Mouse (Mus musculus): Measurements from ENCODE around the gene Eme2.
"Not testable (repeated sequence)": the region's sequence is repeated elsewhere in the genome, so short reads cannot be mapped to it uniquely, and the experiment has no call there.

Eme2 gene

DNA sequence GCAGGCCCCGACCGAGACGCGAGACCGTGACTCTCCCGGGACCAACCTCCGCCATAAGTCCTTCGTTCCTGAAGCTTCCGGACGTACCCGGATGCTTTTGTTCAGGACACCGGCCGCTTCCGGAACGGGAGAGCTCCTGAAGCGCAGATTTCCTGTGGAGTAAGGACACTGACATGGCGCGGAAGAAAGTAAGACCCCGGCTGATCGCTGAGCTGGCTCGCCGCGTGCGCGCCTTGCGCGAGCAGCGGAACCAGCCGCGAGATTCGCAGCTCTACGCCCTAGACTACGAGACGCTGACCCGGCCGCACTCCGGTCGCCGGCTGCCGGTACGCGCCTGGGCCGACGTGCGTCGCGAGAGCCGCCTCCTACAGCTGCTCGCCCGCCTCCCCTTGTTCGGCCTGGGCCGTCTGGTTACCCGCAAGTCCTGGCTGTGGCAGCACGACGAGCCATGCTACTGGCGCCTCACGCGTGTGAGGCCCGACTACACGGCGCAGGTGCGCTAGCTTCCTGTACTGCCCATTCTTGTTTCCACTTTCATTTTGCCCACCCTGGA lies at the start of gene Eme2, which contains the start of gene Mrps34:
Gene Eme2 (minus strand): TSS at position 93 of the 553 bp plus-strand sequence.
Gene Mrps34 (plus strand): TSS at position 122 of the 553 bp plus-strand sequence.
- in situ Hi-C loops (cut with MboI; ENCODE audit: low pct_unique_long_range_greater_than_20kb in 1 of 2, low sequenced_read_pairs in 2 of 2, unreplicated experiment in 1 of 2): no loop called here

GRCm38 (mm10) chr17:24943589-24943988 lies 48.7 kb upstream of the Eme2 start:
- in situ Hi-C loops (cut with MboI; ENCODE audit: low pct_unique_long_range_greater_than_20kb in 1 of 2, low sequenced_read_pairs in 2 of 2, unreplicated experiment in 1 of 2): not testable (repeated sequence)

DNA sequence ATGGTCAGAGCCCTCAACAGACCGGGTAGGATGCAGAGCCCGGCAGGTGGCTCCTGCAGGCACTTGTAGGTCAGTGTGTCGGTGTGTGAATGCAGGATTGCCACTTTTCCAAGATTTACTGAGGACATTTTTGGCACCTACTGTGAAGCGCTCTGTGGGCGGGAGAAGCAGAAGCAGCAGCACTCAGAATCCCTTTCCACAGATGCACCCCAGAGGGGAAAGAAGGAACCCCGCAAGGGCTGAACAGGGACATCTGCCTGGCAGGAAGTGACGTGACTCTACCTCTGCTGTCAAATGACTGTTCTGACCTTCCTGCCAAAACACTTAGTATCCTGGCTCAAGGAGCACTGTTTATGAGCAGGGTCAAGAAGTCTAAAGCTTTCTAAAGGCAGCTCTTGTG lies 48.1 kb upstream of the Eme2 start:
- in situ Hi-C loops (cut with MboI; ENCODE audit: low pct_unique_long_range_greater_than_20kb in 1 of 2, low sequenced_read_pairs in 2 of 2, unreplicated experiment in 1 of 2): no loop called here

- in situ Hi-C loops (cut with MboI; ENCODE audit: low pct_unique_long_range_greater_than_20kb in 1 of 2, low sequenced_read_pairs in 2 of 2, unreplicated experiment in 1 of 2): not testable (repeated sequence)
Measured at GRCm38 (mm10) chr17:24942453-24942852, 47.6 kb upstream of the Eme2 start.

DNA sequence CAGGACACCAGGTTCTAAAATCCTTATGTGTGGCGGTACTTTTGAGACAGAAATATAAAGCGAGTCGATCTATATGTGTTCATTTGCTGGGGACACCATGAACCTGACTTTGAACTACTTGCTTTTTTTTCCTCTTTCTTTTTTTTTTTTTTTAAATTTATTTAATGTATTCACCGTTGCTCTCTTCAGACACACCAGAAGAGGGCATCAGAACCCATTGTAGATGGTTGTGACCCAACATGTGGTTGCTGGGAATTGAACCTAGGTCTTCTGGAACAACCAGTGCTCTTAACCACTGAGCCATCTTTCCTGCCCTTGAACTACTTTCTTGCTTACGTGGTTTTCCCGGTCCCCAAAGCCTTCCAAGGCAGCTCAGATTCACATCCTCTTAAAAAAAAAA lies 42.4 kb upstream of the Eme2 start:
- in situ Hi-C loops (cut with MboI; ENCODE audit: low pct_unique_long_range_greater_than_20kb in 1 of 2, low sequenced_read_pairs in 2 of 2, unreplicated experiment in 1 of 2): no loop called here

DNA sequence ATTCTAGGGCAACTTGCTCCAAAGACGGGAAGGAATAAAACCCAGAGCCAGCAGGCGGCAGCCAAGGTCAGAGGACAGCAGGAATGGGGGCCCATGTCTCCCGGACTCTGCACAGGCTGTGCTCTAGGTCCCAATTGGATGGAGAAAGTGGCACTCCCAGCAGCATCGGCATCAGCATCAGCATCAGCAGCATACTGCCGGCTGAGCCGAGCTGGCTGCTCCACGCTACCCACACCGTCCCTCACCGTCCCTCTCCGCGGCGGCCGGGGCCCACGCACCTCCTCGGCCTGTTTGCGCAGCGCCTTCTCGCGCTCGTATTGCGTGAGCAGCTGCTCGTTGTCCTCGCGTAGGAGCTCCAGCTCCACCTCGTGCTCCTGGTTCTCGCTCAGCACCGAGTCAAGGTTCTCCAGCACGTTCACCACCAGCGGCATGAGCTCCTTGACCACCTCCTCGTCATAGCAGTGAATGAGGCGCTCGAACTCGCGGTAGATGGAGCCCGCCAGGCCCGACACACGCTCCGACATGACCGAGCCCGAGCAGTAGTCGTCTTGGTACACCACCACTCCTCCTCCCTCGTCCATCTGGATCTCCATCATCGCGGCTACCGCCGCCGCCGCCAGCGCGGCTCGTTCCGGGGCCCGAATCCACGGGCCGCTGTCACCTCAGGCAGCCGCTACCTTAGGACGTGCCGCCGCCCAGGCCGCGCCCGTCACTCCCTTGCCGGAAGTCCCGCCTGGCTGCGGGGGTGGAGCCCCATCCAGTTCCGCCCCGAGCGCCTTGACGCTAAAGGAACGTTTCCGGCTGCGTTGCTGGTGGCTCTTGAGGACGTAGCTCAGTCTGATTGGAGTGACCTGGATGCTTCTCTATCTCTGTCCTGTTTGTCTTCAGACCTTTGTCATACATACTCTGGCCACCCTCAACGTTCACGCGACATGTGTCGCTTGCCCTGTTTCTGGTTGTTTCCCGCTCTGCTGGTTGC lies 41.7 kb upstream of the Eme2 start, which contains the start of gene Mapk8ip3:
Gene Mapk8ip3 (minus strand): TSS at position 719 of the 979 bp plus-strand sequence.
- in situ Hi-C loops (cut with MboI; ENCODE audit: low pct_unique_long_range_greater_than_20kb in 1 of 2, low sequenced_read_pairs in 2 of 2, unreplicated experiment in 1 of 2): no loop called here

DNA sequence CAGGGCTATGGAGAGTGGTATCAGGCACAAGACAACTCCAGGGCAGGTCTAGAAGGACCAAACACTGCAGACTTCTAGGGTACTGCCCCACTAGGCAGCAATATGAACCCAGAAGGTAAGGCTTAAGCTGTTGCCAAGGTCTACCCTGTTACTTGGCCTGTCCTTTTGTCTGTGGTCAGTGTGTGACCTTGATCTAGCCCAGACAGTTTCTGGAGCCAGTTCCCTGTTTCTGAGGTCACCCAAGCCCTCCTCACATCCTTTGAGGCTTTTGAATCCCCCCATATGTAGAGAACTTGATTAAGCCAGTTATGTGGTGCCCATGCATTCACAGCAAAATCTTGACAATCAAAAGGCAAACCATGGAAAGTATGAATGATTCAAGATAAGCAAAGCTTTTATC lies 40.8 kb upstream of the Eme2 start:
- in situ Hi-C loops (cut with MboI; ENCODE audit: low pct_unique_long_range_greater_than_20kb in 1 of 2, low sequenced_read_pairs in 2 of 2, unreplicated experiment in 1 of 2): no loop called here

DNA sequence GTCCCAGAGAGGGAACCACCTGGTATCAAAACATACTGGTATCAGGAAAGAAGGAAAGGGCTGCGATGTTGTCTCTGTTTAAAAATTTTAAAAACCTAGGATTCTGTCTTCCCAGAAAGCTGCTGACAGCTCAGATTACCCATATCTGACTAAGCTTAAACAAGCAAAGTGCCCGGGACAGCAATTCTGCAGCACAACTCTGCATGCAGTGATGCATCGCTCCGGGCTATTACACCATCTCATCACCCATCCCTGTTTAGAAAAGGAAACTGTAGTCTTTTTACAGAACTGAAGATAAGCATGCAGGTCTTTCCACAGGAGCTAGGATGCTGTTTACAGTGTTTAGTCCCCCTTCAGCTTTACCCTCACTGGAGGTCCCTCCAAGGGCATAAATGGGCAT lies 40.0 kb upstream of the Eme2 start:
- in situ Hi-C loops (cut with MboI; ENCODE audit: low pct_unique_long_range_greater_than_20kb in 1 of 2, low sequenced_read_pairs in 2 of 2, unreplicated experiment in 1 of 2): no loop called here

DNA sequence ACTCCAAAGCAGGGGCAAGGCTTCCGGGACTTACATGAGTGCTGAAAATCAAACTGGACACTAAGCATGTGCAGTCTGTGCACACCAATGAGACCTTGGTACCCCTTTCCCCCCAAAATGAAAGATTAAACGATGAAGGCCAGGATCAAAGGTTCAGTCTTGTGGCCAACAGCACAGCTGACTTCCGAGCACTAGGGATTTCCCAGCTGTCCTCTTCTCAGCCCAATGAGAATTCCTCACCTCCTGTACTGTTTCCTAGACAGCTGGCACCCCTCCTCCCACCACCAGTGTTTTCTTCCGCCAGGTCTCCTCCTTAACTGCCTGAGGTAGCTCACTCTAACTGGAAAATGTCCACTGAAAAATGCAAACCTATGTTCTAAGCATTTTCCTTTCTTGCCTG lies 38.3 kb upstream of the Eme2 start:
- in situ Hi-C loops (cut with MboI; ENCODE audit: low pct_unique_long_range_greater_than_20kb in 1 of 2, low sequenced_read_pairs in 2 of 2, unreplicated experiment in 1 of 2): no loop called here

GRCm38 (mm10) chr17:24932431-24932830 lies 37.5 kb upstream of the Eme2 start:
- in situ Hi-C loops (cut with MboI; ENCODE audit: low pct_unique_long_range_greater_than_20kb in 1 of 2, low sequenced_read_pairs in 2 of 2, unreplicated experiment in 1 of 2): no loop called here

DNA sequence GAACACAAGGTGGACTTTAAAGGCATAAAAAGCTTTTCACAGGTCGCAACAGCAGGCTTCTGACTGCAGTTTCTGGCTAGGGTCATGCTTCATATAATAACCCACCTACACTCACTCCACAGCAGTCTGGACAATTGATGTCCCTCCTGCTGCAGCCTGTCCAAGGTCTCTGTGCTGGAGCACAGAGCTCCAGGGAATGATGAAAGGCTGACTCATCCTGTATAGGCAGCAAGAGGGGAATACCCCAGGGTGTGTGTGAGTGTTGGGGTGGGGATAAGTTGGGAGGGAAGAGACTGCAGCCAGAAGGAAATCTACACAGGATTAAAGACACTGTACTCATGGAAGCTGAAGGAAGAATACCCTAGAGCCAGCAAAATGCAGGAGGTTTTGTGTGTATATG lies 34.6 kb upstream of the Eme2 start:
- in situ Hi-C loops (cut with MboI; ENCODE audit: low pct_unique_long_range_greater_than_20kb in 1 of 2, low sequenced_read_pairs in 2 of 2, unreplicated experiment in 1 of 2): no loop called here

DNA sequence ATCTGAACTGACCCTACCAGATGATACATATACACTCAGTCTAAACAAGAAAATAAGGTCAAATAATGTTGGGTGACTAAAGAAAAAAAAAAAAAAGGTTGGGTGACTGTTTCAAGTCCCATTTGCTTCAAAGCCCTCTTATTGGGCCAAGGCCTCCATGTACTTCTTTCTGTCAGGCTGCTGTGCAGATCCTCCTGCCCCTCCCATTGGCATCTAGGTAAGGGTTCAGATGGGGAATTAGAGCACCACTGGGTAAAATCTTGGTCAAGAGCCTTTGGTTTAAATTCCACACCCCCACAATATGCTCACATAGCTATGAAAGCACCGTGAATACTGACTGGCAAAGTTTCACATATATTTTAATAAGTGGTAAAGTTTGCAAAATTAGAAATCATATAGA lies 28.4 kb upstream of the Eme2 start:
- in situ Hi-C loops (cut with MboI; ENCODE audit: low pct_unique_long_range_greater_than_20kb in 1 of 2, low sequenced_read_pairs in 2 of 2, unreplicated experiment in 1 of 2): no loop called here

DNA sequence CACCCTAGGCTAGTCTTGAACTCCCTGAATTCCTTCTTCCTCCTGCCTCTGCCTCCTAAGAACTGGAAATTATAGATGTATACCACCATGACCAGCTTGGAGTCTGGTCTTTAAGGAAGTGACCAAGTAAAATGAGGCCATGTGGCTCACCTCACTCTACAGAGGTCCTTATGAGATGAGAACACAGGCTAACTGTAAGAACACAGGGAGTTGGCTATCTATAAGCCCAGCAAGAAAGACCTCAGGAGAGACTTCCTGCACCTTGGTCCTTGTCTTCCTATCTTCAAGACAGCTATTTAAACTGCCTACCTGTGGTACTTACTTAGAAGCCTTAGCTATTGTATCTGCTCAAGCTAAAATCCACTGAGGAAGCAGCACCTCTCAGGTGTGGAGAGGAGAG lies 19.1 kb upstream of the Eme2 start:
- in situ Hi-C loops (cut with MboI; ENCODE audit: low pct_unique_long_range_greater_than_20kb in 1 of 2, low sequenced_read_pairs in 2 of 2, unreplicated experiment in 1 of 2): no loop called here

GRCm38 (mm10) chr17:24907591-24907990 lies 12.7 kb upstream of the Eme2 start:
- in situ Hi-C loops (cut with MboI; ENCODE audit: low pct_unique_long_range_greater_than_20kb in 1 of 2, low sequenced_read_pairs in 2 of 2, unreplicated experiment in 1 of 2): no loop called here

- in situ Hi-C loops (cut with MboI; ENCODE audit: low pct_unique_long_range_greater_than_20kb in 1 of 2, low sequenced_read_pairs in 2 of 2, unreplicated experiment in 1 of 2): no loop called here
Measured at GRCm38 (mm10) chr17:24903767-24904166, 8.9 kb upstream of the Eme2 start.

GRCm38 (mm10) chr17:24902671-24903474 lies 8.0 kb upstream of the Eme2 start:
- in situ Hi-C loops (cut with MboI; ENCODE audit: low pct_unique_long_range_greater_than_20kb in 1 of 2, low sequenced_read_pairs in 2 of 2, unreplicated experiment in 1 of 2): no loop called here

DNA sequence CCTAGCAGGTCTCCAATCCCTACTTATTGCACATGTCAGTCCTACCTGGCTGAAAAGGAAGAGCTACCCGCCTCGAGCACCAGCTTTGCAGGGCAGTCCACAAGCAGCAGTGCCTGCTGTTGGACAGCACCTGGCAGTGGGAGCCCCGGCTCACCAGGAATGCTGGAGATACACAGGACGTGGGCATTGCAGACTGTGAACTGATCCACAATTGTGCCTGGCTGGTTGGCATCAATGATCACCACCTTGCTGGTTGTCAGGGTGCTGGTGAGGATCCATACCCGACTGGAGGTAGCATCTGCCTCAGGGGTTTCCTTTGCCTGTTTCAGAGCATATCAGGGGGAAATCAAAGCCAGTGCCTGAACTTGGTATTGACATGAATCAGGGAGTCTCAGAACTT lies 7.2 kb upstream of the Eme2 start:
- in situ Hi-C loops (cut with MboI; ENCODE audit: low pct_unique_long_range_greater_than_20kb in 1 of 2, low sequenced_read_pairs in 2 of 2, unreplicated experiment in 1 of 2): no loop called here

- in situ Hi-C loops (cut with MboI; ENCODE audit: low pct_unique_long_range_greater_than_20kb in 1 of 2, low sequenced_read_pairs in 2 of 2, unreplicated experiment in 1 of 2): no loop called here
Measured at GRCm38 (mm10) chr17:24900014-24900413, 5.1 kb upstream of the Eme2 start.

DNA sequence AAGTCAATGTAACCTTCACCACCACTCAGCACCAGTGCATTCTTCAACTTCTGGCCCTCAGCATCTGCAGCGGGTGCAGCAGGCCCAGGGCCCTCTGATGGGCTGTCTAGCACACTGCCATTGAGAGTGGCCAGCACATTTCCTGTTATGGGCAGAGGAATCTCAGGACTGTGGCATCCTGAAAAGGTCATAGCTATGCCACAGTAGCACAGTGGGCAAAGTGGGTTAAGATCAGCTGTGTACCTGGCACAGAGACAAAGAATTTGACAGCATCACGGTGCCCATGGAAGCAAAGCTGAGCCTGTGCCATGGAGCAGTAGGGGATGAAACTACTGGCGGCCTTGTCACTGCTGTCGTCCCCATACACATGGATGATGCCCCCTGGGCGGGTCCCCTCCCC lies 4.3 kb upstream of the Eme2 start:
- in situ Hi-C loops (cut with MboI; ENCODE audit: low pct_unique_long_range_greater_than_20kb in 1 of 2, low sequenced_read_pairs in 2 of 2, unreplicated experiment in 1 of 2): no loop called here
